Mouse (Mus musculus) forebrain, embryonic 15.5 days (tissue): ENCODE data around the gene Sephs2. TPM values are rescaled to one million over a fixed set of nuclear protein-coding genes. Genes with fewer than 3 reads are reported as not detected.
A peak's percentile ranks its signal among the peaks of the same experiment; 100 is the strongest.

ENCODE experiments used
- ATAC-seq: fragments of 200-750 bp; cut with Nextera tagmentation; replicated peaks from 2 replicates; pipeline ENCODE4 v1.8.0; 2017; ENCODE audit warnings: mild to moderate bottlenecking, moderate TSS enrichment, moderate library complexity
- H3K27ac ChIP-seq: fragments of 300-500 bp; sonication (generic); replicated peaks from 2 replicates; pipeline ENCODE4 v1.5.1; 2015; ENCODE audit warnings: mild to moderate bottlenecking, inconsistent platforms
- H3K27me3 ChIP-seq: fragments of 300-500 bp; sonication (generic); 2 replicates; pipeline ENCODE4 v1.6.1; 2015; ENCODE audit warnings: inconsistent platforms
- H3K36me3 ChIP-seq: fragments of 300-500 bp; sonication (generic); 2 replicates; pipeline ENCODE4 v1.6.1; 2015; ENCODE audit warnings: mild to moderate bottlenecking, inconsistent platforms
- H3K4me1 ChIP-seq: fragments of 300-500 bp; sonication (generic); 2 replicates; pipeline ENCODE4 v1.6.1; 2015; ENCODE audit warnings: inconsistent platforms
- H3K4me2 ChIP-seq: fragments of 300-500 bp; sonication (generic); replicated peaks from 2 replicates; pipeline ENCODE4 v1.6.1; 2015; ENCODE audit warnings: mild to moderate bottlenecking, inconsistent platforms
- H3K4me3 ChIP-seq: fragments of 300-500 bp; sonication (generic); 2 replicates; pipeline ENCODE4 v1.5.1; 2015; ENCODE audit warnings: mild to moderate bottlenecking, inconsistent platforms
- H3K9ac ChIP-seq: fragments of 300-500 bp; sonication (generic); replicated peaks from 2 replicates; pipeline ENCODE4 v1.6.1; 2015; ENCODE audit warnings: mild to moderate bottlenecking, inconsistent platforms
- H3K9me3 ChIP-seq: fragments of 300-500 bp; sonication (generic); 2 replicates; pipeline ENCODE4 v1.6.1; 2016; ENCODE audit warnings: inconsistent platforms
- WGBS: fragments of 180-500 bp; shearing (Covaris S2); methylation state at CpG from one replicate; pipeline ENCODE4 v1.1.7; 2015; ENCODE audit warnings: mixed read lengths; 5-methylcytosine and 5-hydroxymethylcytosine counted together
- polyA plus RNA-seq: library from polyadenylated mRNA; unstranded; fragments of >200 nt; fragmentation: Nextera tagmentation; extraction: Ambion mirVana; gene quantifications from 2 replicates; pipeline ENCODE4 v1.2.1, GENCODE M21; 2015

The Sephs2 gene
- 48.7 and 49.5 TPM in 2 replicates for polyA plus RNA-seq

- H3K9me3 ChIP-seq: no peaks in the 10 kb centered on the region
- peaks cover 16% of the 10 kb centered on the region for H3K36me3 ChIP-seq
- H3K27me3 ChIP-seq: no peaks in the 10 kb centered on the region
- 2% methylated on average over 39 of the region's 39 CpGs for WGBS
- H3K9ac ChIP-seq: peak within 1 kb of the TSS; percentile 89
- H3K27ac ChIP-seq: peak within 1 kb of the TSS; percentile 77
- peak within 1 kb of the TSS; percentile 92 for H3K4me2 ChIP-seq
- H3K4me1 ChIP-seq: peaks cover 23% of the 10 kb centered on the region
- H3K4me3 ChIP-seq: peak within 1 kb of the TSS; percentile 81
- ATAC-seq: peak; percentile 94
Measured at GRCm38 (mm10) chr7:127273925-127274789, at the start of gene Sephs2. TSS of gene Sephs2 (minus strand) at chr7:127274055.

- H3K27ac ChIP-seq: no peak overlapping the region
- no peak overlapping the region for H3K9ac ChIP-seq
- H3K4me1 ChIP-seq: no peaks in the 10 kb centered on the region
- H3K36me3 ChIP-seq: no peaks in the 10 kb centered on the region
- H3K4me3 ChIP-seq: no peak overlapping the region
- no peak for ATAC-seq
- 39% methylated on average over 5 of the region's 5 CpGs for WGBS
- no peak overlapping the region for H3K4me2 ChIP-seq
- H3K9me3 ChIP-seq: no peaks in the 10 kb centered on the region
- no peaks in the 10 kb centered on the region for H3K27me3 ChIP-seq
Measured at GRCm38 (mm10) chr7:127322085-127322484, 48.2 kb upstream of the Sephs2 start.

- H3K27ac ChIP-seq: no peak overlapping the region
- H3K9ac ChIP-seq: no peak overlapping the region
- H3K4me2 ChIP-seq: no peak overlapping the region
- ATAC-seq: no peak
- no peak overlapping the region for H3K4me3 ChIP-seq
- WGBS: 71% methylated on average over 4 of the region's 4 CpGs
- H3K36me3 ChIP-seq: no peaks in the 10 kb centered on the region
- no peaks in the 10 kb centered on the region for H3K27me3 ChIP-seq
- no peaks in the 10 kb centered on the region for H3K9me3 ChIP-seq
- no peaks in the 10 kb centered on the region for H3K4me1 ChIP-seq
Measured at GRCm38 (mm10) chr7:127321106-127321505, 47.3 kb upstream of the Sephs2 start.

- H3K9ac ChIP-seq: no peak overlapping the region
- no peak overlapping the region for H3K27ac ChIP-seq
- H3K4me1 ChIP-seq: no peaks in the 10 kb centered on the region
- no peaks in the 10 kb centered on the region for H3K27me3 ChIP-seq
- no peak overlapping the region for H3K4me2 ChIP-seq
- H3K36me3 ChIP-seq: no peaks in the 10 kb centered on the region
- no peaks in the 10 kb centered on the region for H3K9me3 ChIP-seq
- no peak for ATAC-seq
- H3K4me3 ChIP-seq: no peak overlapping the region
- WGBS: 53% methylated on average over 8 of the region's 8 CpGs
Measured at GRCm38 (mm10) chr7:127313912-127314311, 40.1 kb upstream of the Sephs2 start.

GRCm38 (mm10) chr7:127309951-127310350, 36.1 kb upstream of the Sephs2 start:
- H3K4me2 ChIP-seq: no peak overlapping the region
- 79% methylated on average over 12 of the region's 12 CpGs for WGBS
- no peak for ATAC-seq
- H3K9ac ChIP-seq: no peak overlapping the region
- no peaks in the 10 kb centered on the region for H3K27me3 ChIP-seq
- H3K4me1 ChIP-seq: no peaks in the 10 kb centered on the region
- H3K27ac ChIP-seq: no peak overlapping the region
- H3K36me3 ChIP-seq: no peaks in the 10 kb centered on the region
- H3K9me3 ChIP-seq: no peaks in the 10 kb centered on the region
- no peak overlapping the region for H3K4me3 ChIP-seq

- ATAC-seq: peak; percentile 63; the same call in 1 of the 2 replicates
- H3K4me3 ChIP-seq: no peak overlapping the region
- no peaks in the 10 kb centered on the region for H3K36me3 ChIP-seq
- H3K4me1 ChIP-seq: no peaks in the 10 kb centered on the region
- H3K9ac ChIP-seq: no peak overlapping the region
- H3K27ac ChIP-seq: no peak overlapping the region
- no peaks in the 10 kb centered on the region for H3K27me3 ChIP-seq
- no peak overlapping the region for H3K4me2 ChIP-seq
- WGBS: 57% methylated on average over 4 of the region's 4 CpGs
- no peaks in the 10 kb centered on the region for H3K9me3 ChIP-seq
Measured at GRCm38 (mm10) chr7:127308887-127309286, 35.0 kb upstream of the Sephs2 start.

- no peak overlapping the region for H3K9ac ChIP-seq
- no peak overlapping the region for H3K27ac ChIP-seq
- no peaks in the 10 kb centered on the region for H3K4me1 ChIP-seq
- no peaks in the 10 kb centered on the region for H3K36me3 ChIP-seq
- WGBS: 79% methylated on average over 2 of the region's 2 CpGs
- H3K27me3 ChIP-seq: no peaks in the 10 kb centered on the region
- H3K4me2 ChIP-seq: no peak overlapping the region
- no peaks in the 10 kb centered on the region for H3K9me3 ChIP-seq
- ATAC-seq: no peak
- no peak overlapping the region for H3K4me3 ChIP-seq
Measured at GRCm38 (mm10) chr7:127308431-127308830, 34.6 kb upstream of the Sephs2 start.

GRCm38 (mm10) chr7:127297586-127298193, 23.8 kb upstream of the Sephs2 start:
- Histone ChIP-seq H3K4me1 (no peaks in the 10 kb centered on the region), H3K27ac (no peak overlapping the region), H3K4me2 (no peak overlapping the region), H3K9ac (no peak overlapping the region), H3K36me3 (no peaks in the 10 kb centered on the region), H3K27me3 (no peaks in the 10 kb centered on the region), H3K4me3 (no peak overlapping the region), H3K9me3 (no peaks in the 10 kb centered on the region)
- 94% methylated on average over 5 of the region's 5 CpGs for WGBS
- no peak for ATAC-seq

GRCm38 (mm10) chr7:127296786-127297555, 23.1 kb upstream of the Sephs2 start:
- H3K4me2 ChIP-seq: no peak overlapping the region
- H3K27me3 ChIP-seq: no peaks in the 10 kb centered on the region
- no peaks in the 10 kb centered on the region for H3K4me1 ChIP-seq
- 88% methylated on average over 5 of the region's 5 CpGs for WGBS
- ATAC-seq: no peak
- no peaks in the 10 kb centered on the region for H3K36me3 ChIP-seq
- no peak overlapping the region for H3K4me3 ChIP-seq
- H3K9ac ChIP-seq: no peak overlapping the region
- no peaks in the 10 kb centered on the region for H3K9me3 ChIP-seq
- no peak overlapping the region for H3K27ac ChIP-seq

- no peak within 1 kb of the TSS for H3K4me3 ChIP-seq
- 93% methylated on average over 11 of the region's 11 CpGs for WGBS
- no peak within 1 kb of the TSS for H3K27ac ChIP-seq
- H3K4me2 ChIP-seq: no peak within 1 kb of the TSS
- H3K9me3 ChIP-seq: no peaks in the 10 kb centered on the region
- H3K4me1 ChIP-seq: no peaks in the 10 kb centered on the region
- no peak within 1 kb of the TSS for H3K9ac ChIP-seq
- no peak for ATAC-seq
- no peaks in the 10 kb centered on the region for H3K27me3 ChIP-seq
- no peaks in the 10 kb centered on the region for H3K36me3 ChIP-seq
Measured at GRCm38 (mm10) chr7:127296098-127296497, 22.2 kb upstream of the Sephs2 start, which contains the start of gene Itgal. TSS of gene Itgal (plus strand) at chr7:127296260.

- Histone ChIP-seq H3K9ac (no peak overlapping the region), H3K27me3 (no peaks in the 10 kb centered on the region), H3K4me1 (no peaks in the 10 kb centered on the region), H3K27ac (no peak overlapping the region), H3K36me3 (no peaks in the 10 kb centered on the region), H3K4me2 (no peak overlapping the region), H3K4me3 (no peak overlapping the region), H3K9me3 (no peaks in the 10 kb centered on the region; the same call in 1 of the 2 replicates)
- 62% methylated on average over 8 of the region's 8 CpGs for WGBS
- ATAC-seq: no peak
Measured at GRCm38 (mm10) chr7:127290142-127290541, 16.3 kb upstream of the Sephs2 start.

- no peak overlapping the region for H3K4me2 ChIP-seq
- no peak for ATAC-seq
- WGBS: 100% methylated on average over 2 of the region's 2 CpGs
- H3K4me1 ChIP-seq: no peaks in the 10 kb centered on the region
- no peak overlapping the region for H3K27ac ChIP-seq
- H3K27me3 ChIP-seq: no peaks in the 10 kb centered on the region
- H3K4me3 ChIP-seq: no peak overlapping the region
- H3K36me3 ChIP-seq: no peaks in the 10 kb centered on the region
- H3K9me3 ChIP-seq: no peaks in the 10 kb centered on the region; the same call in 1 of the 2 replicates
- H3K9ac ChIP-seq: no peak overlapping the region
Measured at GRCm38 (mm10) chr7:127289306-127289705, 15.5 kb upstream of the Sephs2 start.
